Mouse (Mus musculus) heart, adult 18-20 months (tissue): Measurements from ENCODE around the gene Nnmt. TPM values are rescaled to one million over a fixed set of nuclear protein-coding genes. Genes with fewer than 3 reads are reported as not detected.

Experiments used
- DNase-seq, 2 experiments: peaks; one replicate each; pipeline ENCODE4 v3.0.0; 2021 to 2022; ENCODE audit warnings: mixed read lengths in 1 of 2
- total RNA-seq, 2 experiments: library from RNA; stranded (reverse); gene quantifications; 2 replicates each; pipeline ENCODE4 v1.2.3; 2021

Nnmt gene
- total RNA-seq, 2 experiments from 2014 or later = 4.1 to 6.2 TPM

DNA sequence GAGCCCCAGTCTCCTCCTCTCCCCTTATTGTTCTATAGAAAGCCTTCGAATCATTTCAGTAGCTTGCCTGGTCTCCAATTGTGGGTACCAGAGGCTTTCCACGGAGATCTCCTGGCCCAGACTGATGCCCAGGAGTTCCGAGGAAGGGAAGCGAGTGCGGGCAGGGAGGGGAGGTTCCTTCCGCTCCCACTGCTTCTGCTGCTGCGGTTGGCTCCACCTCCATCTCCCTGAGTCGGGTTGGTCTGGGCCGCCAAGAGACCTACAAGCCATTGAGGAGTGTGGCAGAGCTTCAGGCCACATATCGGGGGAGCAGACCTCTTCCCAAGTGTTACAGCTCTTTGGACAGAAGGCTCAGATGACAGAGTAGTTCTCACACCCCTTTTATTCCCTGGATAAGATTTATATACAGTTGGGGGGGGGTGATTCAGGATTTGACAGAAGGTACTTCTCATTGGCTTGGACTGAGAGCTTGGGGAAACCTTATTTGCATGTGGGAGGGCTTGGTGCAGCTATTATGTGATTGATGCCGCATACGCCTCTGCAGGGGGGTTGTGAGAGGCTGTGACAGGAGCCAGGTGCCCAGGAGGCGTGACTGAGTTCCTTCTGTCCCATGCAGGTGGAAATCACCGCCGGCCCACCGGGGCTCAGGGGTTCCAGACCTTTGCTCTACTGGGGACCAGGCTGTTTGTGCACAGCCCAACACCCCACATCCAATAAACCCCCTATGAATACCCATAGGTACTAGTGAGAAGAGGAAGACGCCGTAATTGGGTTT, 30.8 kb upstream of the Nnmt start:
- DNase-seq = no peak

DNA sequence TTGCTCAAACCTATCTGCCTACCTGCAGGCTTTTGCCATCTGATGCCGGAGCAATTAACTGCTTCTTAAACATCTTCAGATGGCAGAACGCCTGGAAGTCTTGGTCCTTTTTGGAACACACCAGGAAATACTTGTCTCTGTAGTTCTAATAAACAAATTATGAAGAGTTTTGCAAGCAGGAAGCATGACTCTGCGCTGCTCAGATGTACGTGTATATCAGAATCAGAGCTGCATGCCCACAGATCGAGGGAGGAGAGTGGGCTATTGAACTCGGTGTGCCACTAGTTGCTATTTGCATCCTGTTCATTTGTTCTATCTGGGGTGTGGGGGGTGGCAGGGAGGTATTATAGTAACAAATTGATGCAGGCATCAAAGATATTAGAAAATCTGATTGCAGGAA, 28.2 kb upstream of the Nnmt start:
- no peak for DNase-seq

DNA sequence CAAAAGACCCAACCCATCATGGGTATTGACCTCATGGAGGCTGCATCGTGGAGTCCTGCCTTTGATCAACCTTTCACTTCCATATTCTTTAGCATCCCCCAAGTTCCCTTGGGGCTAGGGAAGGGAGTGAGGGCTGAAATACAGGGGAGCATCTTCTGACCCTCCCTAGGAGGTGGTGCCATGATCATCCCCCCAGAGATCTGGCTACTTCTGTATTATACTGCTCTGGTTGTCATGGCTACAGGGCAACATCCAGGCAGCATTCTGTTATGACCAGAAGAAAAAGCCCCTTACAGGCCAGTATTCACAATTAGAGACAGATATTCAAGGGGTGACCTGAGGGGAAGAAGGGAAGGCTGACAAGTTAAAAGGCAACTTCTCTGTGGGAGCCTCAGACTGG, 14.3 kb upstream of the Nnmt start:
- DNase-seq = no peak

- peak; percentile 86 to 91 for DNase-seq
Measured at GRCm38 (mm10) chr9:48618589-48618988, 13.6 kb upstream of the Nnmt start.

- DNase-seq = peak; percentile 89 to 90
Measured at GRCm38 (mm10) chr9:48618111-48618510, 13.2 kb upstream of the Nnmt start.

GRCm38 (mm10) chr9:48617511-48618010, 12.6 kb upstream of the Nnmt start:
- peak; percentile 48 to 65 for DNase-seq

GRCm38 (mm10) chr9:48613221-48613620, 8.3 kb upstream of the Nnmt start:
- no peak for DNase-seq

DNA sequence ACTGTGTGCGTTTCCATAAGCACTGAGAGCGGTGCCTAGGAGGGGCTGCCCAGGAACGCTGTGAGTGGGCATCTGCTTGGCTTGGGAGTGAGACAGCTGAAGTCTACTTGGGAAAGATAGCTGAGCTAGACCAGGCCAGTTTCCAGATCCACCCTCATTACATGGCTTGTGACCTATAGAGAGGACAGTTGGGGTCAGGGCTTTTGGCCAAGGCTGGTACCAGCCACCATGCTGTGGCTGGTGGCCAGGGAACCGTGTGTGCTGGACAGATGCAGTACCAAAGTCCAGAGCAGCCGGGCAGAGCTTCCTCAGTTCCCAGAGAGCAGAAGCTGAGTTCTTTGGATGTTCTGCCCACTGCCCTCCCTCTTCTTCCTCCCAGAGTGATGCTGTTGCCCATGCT, 7.6 kb upstream of the Nnmt start:
- peak; percentile 45 to 64 for DNase-seq

DNA sequence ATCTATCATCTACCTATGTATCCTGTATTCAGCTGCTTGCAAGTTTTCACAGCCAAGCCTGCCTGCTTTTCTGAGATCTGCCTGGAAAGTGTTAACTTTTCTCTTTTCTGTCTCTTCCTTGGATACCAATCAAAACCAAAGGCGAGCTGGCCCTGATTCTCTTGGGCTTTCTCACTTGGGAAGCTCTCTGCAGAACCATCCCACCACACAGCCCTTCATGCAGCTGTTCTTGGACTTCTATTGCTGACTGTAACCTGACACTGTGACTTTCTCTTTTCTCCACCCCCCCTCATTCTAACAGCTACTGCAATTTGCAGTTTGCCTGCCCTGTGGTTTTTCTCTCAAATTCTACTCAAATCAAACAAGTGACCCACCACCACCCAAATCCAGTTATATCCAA, 6.1 kb upstream of the Nnmt start:
- no peak for DNase-seq

GRCm38 (mm10) chr9:48609734-48610133, 4.8 kb upstream of the Nnmt start:
- no peak for DNase-seq

GRCm38 (mm10) chr9:48607417-48607816, 2.5 kb upstream of the Nnmt start:
- no peak for DNase-seq

DNA sequence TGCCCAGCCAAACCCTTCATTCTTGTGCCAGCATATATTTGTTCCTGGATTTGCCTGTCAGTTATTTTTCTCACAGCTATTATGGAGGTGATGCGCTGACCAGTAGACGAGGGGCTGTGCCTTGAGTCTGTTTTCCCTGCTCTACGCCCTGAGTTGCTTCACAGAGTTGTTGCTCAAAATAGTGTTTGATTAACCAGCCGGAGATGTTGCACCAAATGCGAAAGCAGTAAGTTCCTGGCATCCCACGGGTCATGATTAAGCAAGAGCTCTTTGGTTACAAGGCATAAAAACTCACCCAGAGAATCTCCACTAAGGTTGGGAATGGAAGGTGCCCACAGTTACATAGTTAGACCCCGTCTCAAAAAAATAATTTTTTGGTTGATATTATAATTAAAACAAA, 1.2 kb upstream of the Nnmt start:
- peak; percentile 44 to 65 for DNase-seq

- no peak for DNase-seq
Measured at GRCm38 (mm10) chr9:48605697-48606096, 744 bp upstream of the Nnmt start.

DNA sequence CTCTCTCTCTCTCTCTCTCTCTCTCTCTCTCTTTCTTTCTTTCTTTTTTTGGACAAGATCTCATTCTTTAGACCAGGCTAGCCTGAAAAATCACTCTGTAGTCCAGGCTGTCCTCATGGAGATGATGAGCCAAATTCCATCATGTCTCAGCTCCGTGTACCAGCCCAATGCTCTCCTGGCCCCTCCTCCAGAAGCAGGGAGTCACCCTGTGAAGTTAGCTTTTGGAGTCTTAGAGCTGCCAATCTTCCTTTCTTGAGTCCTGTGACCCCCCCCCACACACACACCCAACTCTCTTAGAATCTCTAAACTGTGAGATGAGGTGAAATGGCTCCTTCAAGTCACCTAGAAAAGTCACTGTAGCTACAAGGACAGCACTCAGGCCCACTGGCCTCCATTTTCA, 727 bp downstream of the Nnmt start:
- DNase-seq = no peak

DNA sequence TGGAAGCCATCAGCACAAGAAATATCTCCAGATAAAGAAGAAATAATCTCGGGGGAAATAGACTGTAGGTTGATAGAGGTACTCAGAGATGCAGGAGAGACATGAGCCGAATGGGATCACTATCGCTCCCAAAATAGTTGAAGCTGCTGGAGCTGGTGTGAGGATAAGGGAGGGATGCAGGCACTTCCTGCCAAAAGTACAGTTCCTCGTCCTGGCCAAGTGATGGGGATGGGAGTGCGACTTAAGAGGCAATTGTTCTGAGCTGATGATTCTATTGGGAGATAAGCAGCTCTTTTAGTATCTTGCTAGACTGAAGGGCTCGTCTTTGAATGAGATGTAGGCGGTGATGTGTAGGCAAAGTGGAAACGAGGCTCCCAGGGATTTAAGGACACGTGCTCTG, 4.1 kb downstream of the Nnmt start:
- no peak for DNase-seq

GRCm38 (mm10) chr9:48600066-48600465, 4.9 kb downstream of the Nnmt start:
- DNase-seq = no peak

GRCm38 (mm10) chr9:48597494-48597893, 7.5 kb downstream of the Nnmt start:
- no peak for DNase-seq

DNA sequence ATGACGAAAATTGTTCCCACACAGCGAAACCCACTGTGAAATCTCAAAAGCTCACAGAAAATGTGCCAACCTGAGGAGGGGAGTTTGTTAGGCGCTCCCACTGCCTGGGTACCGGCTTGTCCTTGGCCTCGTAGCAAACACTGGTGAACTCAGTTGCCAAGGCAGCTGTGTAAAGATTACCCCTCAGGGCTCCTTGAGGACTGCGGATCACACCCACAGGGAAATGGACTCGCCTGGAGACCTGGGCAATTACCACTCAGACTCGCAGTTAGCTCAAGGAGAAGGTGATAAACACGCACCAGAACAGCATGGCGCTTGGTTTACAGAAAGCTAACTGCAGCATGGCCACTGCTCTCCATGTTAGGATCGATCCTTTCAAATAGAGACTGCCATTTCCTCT, 8.0 kb downstream of the Nnmt start:
- no peak for DNase-seq

- no peak for DNase-seq
Measured at GRCm38 (mm10) chr9:48593915-48594314, 11.0 kb downstream of the Nnmt start.

DNA sequence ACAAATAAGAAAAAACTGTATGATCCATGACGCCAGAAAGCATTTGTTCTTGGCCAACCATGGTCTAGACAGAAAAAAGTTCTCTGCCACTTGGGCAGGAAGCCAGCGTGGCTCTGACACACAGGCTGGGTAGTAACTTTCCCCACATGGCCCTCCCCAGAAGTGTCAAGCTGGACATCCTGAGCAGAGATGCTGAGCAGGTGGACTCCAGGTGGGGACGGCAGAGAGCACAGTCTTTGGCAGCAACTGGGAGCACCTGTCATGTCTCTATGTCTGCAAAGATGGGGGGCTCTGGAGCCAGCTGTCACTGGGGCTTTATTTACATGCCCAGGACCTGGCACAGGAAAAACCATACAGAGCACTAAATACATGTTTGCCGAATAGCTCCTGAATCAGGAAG, 14.3 kb downstream of the Nnmt start:
- no peak for DNase-seq

DNA sequence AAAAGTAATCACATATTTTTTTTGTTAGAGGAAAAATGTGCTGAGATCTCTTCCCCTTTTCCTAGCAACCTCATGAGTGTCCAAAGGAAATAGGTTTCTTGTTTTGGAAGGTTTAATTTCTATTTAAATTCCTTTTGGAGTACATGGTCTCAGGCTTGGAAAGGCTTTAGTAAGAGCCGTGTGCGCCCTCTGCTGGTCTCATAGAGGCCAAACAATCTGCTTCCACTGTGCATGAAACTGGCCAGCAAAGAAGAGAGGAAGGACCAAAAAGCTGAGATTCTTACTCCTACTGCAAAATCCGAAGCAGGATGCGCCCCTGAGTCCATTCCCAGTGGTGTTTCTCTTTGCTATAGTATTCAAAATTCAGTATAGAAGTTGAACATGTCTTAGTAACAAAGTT, 18.6 kb downstream of the Nnmt start:
- DNase-seq = peak; percentile 50 to 84

DNA sequence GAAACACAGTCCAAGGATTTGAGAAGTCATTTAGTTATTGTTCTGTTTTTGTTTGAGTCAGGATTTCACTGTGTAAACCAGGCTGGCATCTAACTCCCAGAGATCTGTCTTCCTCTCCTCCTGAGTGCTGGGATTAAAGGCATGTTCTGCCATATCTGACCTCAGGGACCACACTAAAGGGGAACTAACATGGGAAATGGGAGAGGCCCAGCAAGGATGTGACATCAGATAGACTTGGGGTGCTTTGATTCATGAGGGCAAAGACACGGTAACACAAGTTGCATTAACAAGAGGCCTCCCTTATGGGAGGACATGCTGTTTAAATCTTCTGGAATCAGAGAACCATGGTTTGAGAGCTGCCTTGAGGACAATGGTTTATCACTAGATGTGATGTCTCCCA, 24.1 kb downstream of the Nnmt start:
- no peak for DNase-seq

DNA sequence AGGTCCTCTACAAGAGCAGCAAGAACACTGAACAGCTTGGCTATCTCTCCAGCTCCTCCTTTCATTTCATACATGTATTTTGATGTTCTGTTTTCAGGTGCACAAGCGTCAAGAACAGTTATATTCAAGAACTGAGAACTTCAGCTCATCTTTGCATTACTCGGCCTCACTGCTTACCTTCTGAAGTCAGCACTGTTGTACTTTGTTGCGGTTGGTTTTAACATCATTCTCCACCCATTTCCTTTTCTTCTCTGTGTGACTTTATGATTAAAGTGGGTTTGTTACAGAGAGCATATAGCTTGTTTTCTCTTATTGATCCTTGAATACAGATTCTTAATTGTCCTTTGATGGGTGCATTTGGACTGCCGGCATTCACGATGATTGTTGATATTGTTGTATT, 42.6 kb downstream of the Nnmt start:
- DNase-seq = no peak

- DNase-seq = peak; percentile 44 to 76
Measured at GRCm38 (mm10) chr9:48559482-48560139, 45.3 kb downstream of the Nnmt start.
